Mouse (Mus musculus) neural tube, embryonic 11.5 days (tissue): ENCODE data around the gene Prph. TPM values are rescaled to one million over a fixed set of nuclear protein-coding genes. Genes with fewer than 3 reads are reported as not detected.
A peak's percentile ranks its signal among the peaks of the same experiment; 100 is the strongest.

ENCODE experiments used
- ATAC-seq: fragments of 200-750 bp; cut with Nextera tagmentation; 2 replicates; pipeline ENCODE4 v1.8.0; 2017; ENCODE audit warnings: moderate number of reproducible peaks, mild to moderate bottlenecking, moderate TSS enrichment, moderate library complexity; ENCODE audit not compliant: insufficient read depth, low FRiP score, low TSS enrichment
- DNase-seq: peaks from one replicate; pipeline ENCODE4 v3.0.0-alpha.2; 2015; ENCODE audit warnings: low spot score
- H3K27ac ChIP-seq: fragments of 300-500 bp; sonication (generic); 2 replicates; pipeline ENCODE4 v1.5.1; 2014; ENCODE audit warnings: low read depth, mild to moderate bottlenecking, low read length
- H3K27me3 ChIP-seq: fragments of 300-500 bp; sonication (generic); 2 replicates; pipeline ENCODE4 v1.6.1; 2014; ENCODE audit warnings: mild to moderate bottlenecking, low read length, mixed read lengths; ENCODE audit not compliant: control insufficient read depth, insufficient read depth
- H3K36me3 ChIP-seq: fragments of 300-500 bp; sonication (generic); 2 replicates; pipeline ENCODE4 v1.6.1; 2014; ENCODE audit warnings: mild to moderate bottlenecking, low read length, moderate library complexity, mixed read lengths; ENCODE audit not compliant: control insufficient read depth, insufficient read depth
- H3K4me1 ChIP-seq: fragments of 300-500 bp; sonication (generic); 2 replicates; pipeline ENCODE4 v1.6.1; 2014; ENCODE audit warnings: low read length, mixed read lengths; ENCODE audit not compliant: control insufficient read depth, insufficient read depth
- H3K4me2 ChIP-seq: fragments of 300-500 bp; sonication (generic); 2 replicates; pipeline ENCODE4 v1.6.1; 2014; ENCODE audit warnings: low read depth, mild to moderate bottlenecking, moderate library complexity
- H3K4me3 ChIP-seq: fragments of 300-500 bp; sonication (generic); 2 replicates; pipeline ENCODE4 v1.5.1; 2014; ENCODE audit warnings: low read depth, low read length
- H3K9ac ChIP-seq: fragments of 300-500 bp; sonication (generic); 2 replicates; pipeline ENCODE4 v1.6.1; 2014; ENCODE audit warnings: mild to moderate bottlenecking, low read length
- H3K9me3 ChIP-seq: fragments of 300-500 bp; sonication (generic); 2 replicates; pipeline ENCODE4 v1.6.1; 2016; ENCODE audit warnings: low read length; ENCODE audit not compliant: control insufficient read depth
- whole genome bisulfite sequencing: fragments of 180-500 bp; shearing (Covaris S2); extraction: QIAGEN DNeasy Blood & Tissue Kit; methylation state at CpG from one replicate; pipeline ENCODE4 v1.1.7; 2014; 5-methylcytosine and 5-hydroxymethylcytosine counted together
- polyA plus RNA-seq: library from polyadenylated mRNA; unstranded; fragments of >200 nt; fragmentation: Nextera tagmentation; extraction: Ambion mirVana; gene quantifications from 2 replicates; pipeline ENCODE4 v1.2.1, GENCODE M21; 2014

The Prph gene
- polyA plus RNA-seq, 1 experiment from 2014 or later: 54.0 TPM

- Histone ChIP-seq H3K9me3 (no peaks in the 10 kb centered on the region), H3K4me3 (no peak overlapping the region), H3K4me1 (peaks cover 11% of the 10 kb centered on the region), H3K9ac (no peak overlapping the region), H3K27ac (no peak overlapping the region), H3K4me2 (no peak overlapping the region), H3K36me3 (peaks cover 10% of the 10 kb centered on the region), H3K27me3 (no peaks in the 10 kb centered on the region)
- no peak for DNase-seq
- ATAC-seq: no peak
- 77% methylated on average over 15 of the region's 15 CpGs for WGBS
Observed at GRCm38 (mm10) chr15:99078181-99078910, 23.4 kb downstream of the Prph start.

- DNase-seq (no peak), ATAC-seq (no peak)
- H3K36me3 ChIP-seq: peaks cover 11% of the 10 kb centered on the region
- no peak overlapping the region for H3K4me2 ChIP-seq
- H3K4me3 ChIP-seq: no peak overlapping the region
- peaks cover 4% of the 10 kb centered on the region; the same call in 1 of the 2 replicates for H3K27me3 ChIP-seq
- peaks cover 6% of the 10 kb centered on the region for H3K4me1 ChIP-seq
- H3K27ac ChIP-seq: no peak overlapping the region
- no peaks in the 10 kb centered on the region for H3K9me3 ChIP-seq
- H3K9ac ChIP-seq: no peak overlapping the region
- WGBS: 85% methylated on average over 3 of the region's 3 CpGs
Observed at GRCm38 (mm10) chr15:99079804-99080203, 24.8 kb downstream of the Prph start.

GRCm38 (mm10) chr15:99082322-99082721, 27.3 kb downstream of the Prph start:
- 95% methylated on average over 12 of the region's 12 CpGs for WGBS
- Histone ChIP-seq H3K4me1 (no peaks in the 10 kb centered on the region), H3K27me3 (peaks cover 27% of the 10 kb centered on the region), H3K9ac (no peak overlapping the region), H3K36me3 (peaks cover 11% of the 10 kb centered on the region), H3K27ac (no peak overlapping the region), H3K4me2 (no peak overlapping the region), H3K9me3 (no peaks in the 10 kb centered on the region), H3K4me3 (no peak overlapping the region)
- no peak for DNase-seq
- no peak for ATAC-seq

- Histone ChIP-seq H3K27me3 (peaks cover 32% of the 10 kb centered on the region), H3K9ac (no peak overlapping the region), H3K36me3 (peaks cover 11% of the 10 kb centered on the region), H3K4me1 (no peaks in the 10 kb centered on the region), H3K4me2 (no peak overlapping the region), H3K4me3 (no peak overlapping the region), H3K9me3 (no peaks in the 10 kb centered on the region), H3K27ac (no peak overlapping the region)
- no peak for DNase-seq
- no peak for ATAC-seq
- 90% methylated on average over 16 of the region's 16 CpGs for WGBS
Observed at GRCm38 (mm10) chr15:99082840-99083239, 27.9 kb downstream of the Prph start.

- H3K27ac ChIP-seq: no peak overlapping the region
- DNase-seq: peak; percentile 62
- no peak overlapping the region for H3K4me2 ChIP-seq
- H3K4me1 ChIP-seq: no peaks in the 10 kb centered on the region
- peaks cover 11% of the 10 kb centered on the region for H3K36me3 ChIP-seq
- 64% methylated on average over 9 of the region's 9 CpGs for WGBS
- no peak for ATAC-seq
- no peak overlapping the region for H3K4me3 ChIP-seq
- H3K9ac ChIP-seq: no peak overlapping the region
- H3K27me3 ChIP-seq: peaks cover 36% of the 10 kb centered on the region
- H3K9me3 ChIP-seq: no peaks in the 10 kb centered on the region
Observed at GRCm38 (mm10) chr15:99083258-99083657, 28.3 kb downstream of the Prph start.

GRCm38 (mm10) chr15:99083867-99084557, 29.0 kb downstream of the Prph start:
- Histone ChIP-seq H3K9ac (no peak overlapping the region), H3K27me3 (peaks cover 44% of the 10 kb centered on the region), H3K4me3 (no peak overlapping the region), H3K4me2 (peak overlapping the region; percentile 4; the same call in 1 of the 2 replicates), H3K36me3 (peaks cover 11% of the 10 kb centered on the region), H3K4me1 (peaks cover 3% of the 10 kb centered on the region; the same call in 1 of the 2 replicates), H3K27ac (no peak overlapping the region), H3K9me3 (no peaks in the 10 kb centered on the region)
- ATAC-seq: no peak
- DNase-seq: no peak
- 8% methylated on average over 11 of the region's 11 CpGs for WGBS

GRCm38 (mm10) chr15:99084618-99085017, 29.6 kb downstream of the Prph start:
- peak overlapping the region; percentile 4; the same call in 1 of the 2 replicates for H3K4me2 ChIP-seq
- peaks cover 11% of the 10 kb centered on the region for H3K36me3 ChIP-seq
- ATAC-seq: no peak
- no peaks in the 10 kb centered on the region for H3K9me3 ChIP-seq
- no peak overlapping the region for H3K9ac ChIP-seq
- no peak overlapping the region for H3K4me3 ChIP-seq
- peaks cover 50% of the 10 kb centered on the region for H3K27me3 ChIP-seq
- WGBS: 8% methylated on average over 19 of the region's 19 CpGs
- no peak for DNase-seq
- no peak overlapping the region for H3K27ac ChIP-seq
- peaks cover 3% of the 10 kb centered on the region; the same call in 1 of the 2 replicates for H3K4me1 ChIP-seq

- H3K27ac ChIP-seq: no peak overlapping the region
- no peak overlapping the region for H3K4me2 ChIP-seq
- H3K4me1 ChIP-seq: peaks cover 8% of the 10 kb centered on the region
- 71% methylated on average over 4 of the region's 4 CpGs for WGBS
- ATAC-seq (no peak), DNase-seq (no peak)
- H3K36me3 ChIP-seq: peaks cover 11% of the 10 kb centered on the region
- no peaks in the 10 kb centered on the region for H3K9me3 ChIP-seq
- no peak overlapping the region for H3K4me3 ChIP-seq
- H3K9ac ChIP-seq: no peak overlapping the region
- H3K27me3 ChIP-seq: peaks cover 61% of the 10 kb centered on the region
Observed at GRCm38 (mm10) chr15:99085997-99086396, 31.0 kb downstream of the Prph start.
